Mouse (Mus musculus) ovary, postnatal 14 days (tissue): ENCODE results near the gene Btf3l4.

ENCODE experiments used
- DNase-seq: peaks from one replicate; pipeline ENCODE4 v3.0.0; 2022; ENCODE audit warnings: low spot score

Gene Btf3l4

GRCm38 (mm10) chr4:108811550-108811949 is 21.9 kb downstream of the Btf3l4 start:
- DNase-seq = no peak

GRCm38 (mm10) chr4:108811142-108811541 is 22.3 kb downstream of the Btf3l4 start:
- no peak for DNase-seq

- no peak for DNase-seq
Observed at GRCm38 (mm10) chr4:108803535-108803934, 29.9 kb downstream of the Btf3l4 start.

GRCm38 (mm10) chr4:108798083-108798830 is 35.2 kb downstream of the Btf3l4 start:
- peak; percentile 54 for DNase-seq

- no peak for DNase-seq
Observed at GRCm38 (mm10) chr4:108796701-108797100, 36.7 kb downstream of the Btf3l4 start.

GRCm38 (mm10) chr4:108793941-108794340 is 39.5 kb downstream of the Btf3l4 start:
- DNase-seq = no peak

GRCm38 (mm10) chr4:108790507-108790906 is 42.9 kb downstream of the Btf3l4 start:
- DNase-seq = no peak

- no peak for DNase-seq
Observed at GRCm38 (mm10) chr4:108789258-108789936, 44.0 kb downstream of the Btf3l4 start.

GRCm38 (mm10) chr4:108782421-108783085 is 50.9 kb downstream of the Btf3l4 start:
- no peak for DNase-seq

- no peak for DNase-seq
Observed at GRCm38 (mm10) chr4:108781596-108781995, 51.8 kb downstream of the Btf3l4 start.

- no peak for DNase-seq
Observed at GRCm38 (mm10) chr4:108780864-108781205, 52.6 kb downstream of the Btf3l4 start.

GRCm38 (mm10) chr4:108780057-108780863 is 53.2 kb downstream of the Btf3l4 start, which contains the start of gene Zfyve9:
Gene Zfyve9 (minus strand): TSS chr4:108780798.
- peak; percentile 79 for DNase-seq

GRCm38 (mm10) chr4:108779763-108780056 is 53.7 kb downstream of the Btf3l4 start:
- no peak for DNase-seq

GRCm38 (mm10) chr4:108768527-108768926 is 64.9 kb downstream of the Btf3l4 start:
- DNase-seq = no peak
